In the genomic region with DNA sequence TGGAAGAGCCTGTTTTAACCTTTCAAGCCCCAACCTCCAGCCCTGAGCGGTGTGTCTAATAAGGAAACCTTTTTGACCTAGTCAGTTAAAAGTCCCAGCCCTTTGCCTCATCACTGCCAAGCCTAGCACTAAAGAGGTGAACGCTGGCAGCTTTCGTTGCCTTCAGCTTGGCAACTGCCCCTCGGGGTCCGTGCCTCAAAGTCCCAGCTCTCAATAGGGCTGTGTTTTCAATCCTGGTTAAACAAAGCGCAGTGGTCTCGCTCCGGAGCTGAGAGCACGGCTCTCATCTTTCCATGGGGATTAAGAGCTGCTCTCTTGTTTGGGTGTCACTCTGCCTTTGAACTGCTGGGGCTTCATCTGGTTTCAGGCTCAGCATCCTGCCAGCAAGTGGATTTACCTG, we compare ENCODE assay signal across 12 mouse cellular contexts. TPM values are rescaled to one million over a fixed set of nuclear protein-coding genes. Genes with fewer than 3 reads are reported as not detected.
DNase-seq lines count a peak whose midpoint lies in the region; ATAC-seq and TF ChIP-seq lines count a peak whose summit lies in the region.
"Had no signal": no experiment of that assay in that cellular context is flagged by ENCODE, and none has a peak within 500 bp of the region (broad histone marks: within the 10 kb centered on the region; RNA-seq: fewer than 3 reads in every experiment).

No protein-coding gene starts in this region.

- 0 out of 2 replicates have a peak overlapping the region, but pooled peaks have one; percentile 14 for H3K4me2 ChIP-seq in liver, embryonic 13.5 days
- H3K4me2 ChIP-seq in liver, embryonic 12.5 days = no peak overlapping the region
- H3K4me2 ChIP-seq in hindbrain, postnatal 0 days (ENCODE audit: low read depth, low read length) = no peak overlapping the region

- H3K36me3 ChIP-seq in liver, embryonic 13.5 days = no peaks in the 10 kb centered on the region
- no peaks in the 10 kb centered on the region for H3K36me3 ChIP-seq in liver, embryonic 12.5 days
- H3K36me3 ChIP-seq in hindbrain, postnatal 0 days (ENCODE audit: insufficient read depth, low read length) = no peaks in the 10 kb centered on the region
- H3K36me3 ChIP-seq: G1E had no signal

- no peak for TF ChIP-seq CTCF in hindbrain, postnatal 0 days (IDR thresholded peaks at IDR 0.05; ENCODE audit: low read depth)

- DNase-seq in cerebellum, postnatal 10 days = peak; percentile 18 to 24
- DNase-seq in cerebellum, adult 8-10 months = no peak
- no peak for DNase-seq in liver, embryonic 13.5 days
- peak; percentile 49 for DNase-seq in hindbrain, postnatal 0 days (ENCODE audit: low spot score)
- peak; percentile 49 for DNase-seq in retina, postnatal 1 day
- DNase-seq in urinary bladder, postnatal 4 days (ENCODE audit: low spot score in 2 of 2) = no peak
- DNase-seq in frontal cortex, postnatal 25 days (ENCODE audit: low spot score in 2 of 2) = no peak
- DNase-seq: cerebellum, adult 2 months; thymus, postnatal 4 days had no signal

- no peaks in the 10 kb centered on the region for H3K4me1 ChIP-seq in liver, embryonic 13.5 days (replicated peaks)
- H3K4me1 ChIP-seq in liver, embryonic 12.5 days = no peaks in the 10 kb centered on the region
- H3K4me1 ChIP-seq in hindbrain, postnatal 0 days (ENCODE audit: insufficient read depth, low read length) = peaks cover 4% of the 10 kb centered on the region; the same call in 1 of the 2 replicates

- ATAC-seq in liver, embryonic 13.5 days (ENCODE audit: low read depth) = no peak
- no peak for ATAC-seq in liver, embryonic 12.5 days
- ATAC-seq in hindbrain, postnatal 0 days = no peak
- ATAC-seq: inflammation-experienced regulatory T-cells, adult 6 months had no signal

- 6% methylated on average over 9 of the region's 9 CpGs for WGBS in liver, embryonic 13.5 days (ENCODE audit: insufficient replicate concordance)
- 13% methylated on average over 9 of the region's 9 CpGs for whole genome bisulfite sequencing in liver, embryonic 12.5 days (ENCODE audit: insufficient replicate concordance)
- 7% methylated on average over 9 of the region's 9 CpGs for WGBS in hindbrain, postnatal 0 days

- H3K9ac ChIP-seq in liver, embryonic 13.5 days = no peak overlapping the region
- H3K9ac ChIP-seq in liver, embryonic 12.5 days = no peak overlapping the region
- H3K9ac ChIP-seq in hindbrain, postnatal 0 days (replicated peaks; ENCODE audit: low read length) = no peak overlapping the region

- H3K4me3 ChIP-seq in liver, embryonic 13.5 days (replicated peaks) = no peak overlapping the region
- no peak overlapping the region for H3K4me3 ChIP-seq in liver, embryonic 12.5 days
- H3K4me3 ChIP-seq in hindbrain, postnatal 0 days (ENCODE audit: low read length) = no peak overlapping the region

- no peaks in the 10 kb centered on the region for H3K9me3 ChIP-seq in liver, embryonic 13.5 days (replicated peaks)
- no peaks in the 10 kb centered on the region for H3K9me3 ChIP-seq in liver, embryonic 12.5 days (replicated peaks)
- H3K9me3 ChIP-seq in hindbrain, postnatal 0 days (ENCODE audit: low read length) = no peaks in the 10 kb centered on the region
- H3K9me3 ChIP-seq: G1E had no signal

- no peak overlapping the region for H3K27ac ChIP-seq in liver, embryonic 13.5 days
- no peak overlapping the region for H3K27ac ChIP-seq in liver, embryonic 12.5 days
- H3K27ac ChIP-seq in hindbrain, postnatal 0 days = no peak overlapping the region

- H3K27me3 ChIP-seq in liver, embryonic 13.5 days = peaks cover 9% of the 10 kb centered on the region
- H3K27me3 ChIP-seq in liver, embryonic 12.5 days (replicated peaks) = peaks cover 13% of the 10 kb centered on the region
- H3K27me3 ChIP-seq in hindbrain, postnatal 0 days (ENCODE audit: insufficient read depth, low read length) = peaks cover 10% of the 10 kb centered on the region; the same call in 1 of the 2 replicates

RNA-seq across cellular contexts. Expression of a gene that starts 20.1 kb away (rescaled TPM):
- polyA plus RNA-seq in liver, embryonic 13.5 days (2015; fragmentation: Nextera tagmentation; extraction: Ambion mirVana) = 0.36 and 0.53 TPM in 2 replicates
- 0.96 and 1.0 TPM in 2 replicates for polyA plus RNA-seq in liver, embryonic 12.5 days (2016; fragmentation: Nextera tagmentation; extraction: Ambion mirVana)
- 10.6 and 11.1 TPM in 2 replicates for total RNA-seq in hindbrain, postnatal 0 days (2014; rRNA removed)
- polyA plus RNA-seq in hindbrain, postnatal 0 days (2015; fragmentation: Nextera tagmentation; extraction: Ambion mirVana) = 1.0 and 1.7 TPM in 2 replicates

Comparison
In these comparisons a context has a peak if more than half of its experiments do, and no peak if none do; other contexts are left out.
1. DNase-seq: peak in cerebellum, postnatal 10 days (2 of 2), hindbrain, postnatal 0 days (single experiment) and retina, postnatal 1 day (single experiment); none in cerebellum, adult 8-10 months (single experiment), liver, embryonic 13.5 days (single experiment), urinary bladder, postnatal 4 days (0 of 2) and frontal cortex, postnatal 25 days (0 of 2).